Mouse (Mus musculus) heart, postnatal 25 days (tissue): ENCODE measurements around the gene Wars2. TPM values are rescaled to one million over a fixed set of nuclear protein-coding genes. Genes with fewer than 3 reads are reported as not detected.

Experiments used
- DNase-seq: peaks from one replicate; pipeline ENCODE4 v3.0.0; 2022; ENCODE audit warnings: low spot score
- intact Hi-C: fragments of 180-260 bp; cut with DNase I; formaldehyde crosslinking; loops from one replicate; pipeline ENCODE4 v1.15.1; 2025
- microRNA-seq: library from miRNA; unstranded; fragments of <30 nt; microRNA quantifications from one replicate; pipeline ENCODE4 v1.2.0, GENCODE M21; 2022
- total RNA-seq, 2 experiments: library from RNA; stranded (reverse); gene quantifications; 2 replicates each; pipeline ENCODE4 v1.2.3; 2021

The Wars2 gene
- total RNA-seq, 2 experiments from 2014 or later, result 6.8 to 8.0 TPM

- DNase-seq, result no peak
- intact Hi-C loops, result no loop called here
Observed at GRCm38 (mm10) chr3:99259741-99260270, 118.9 kb downstream of the Wars2 start.

GRCm38 (mm10) chr3:99260395-99260794 lies 119.5 kb downstream of the Wars2 start:
- intact Hi-C loops, result no loop called here
- DNase-seq, result no peak

DNA sequence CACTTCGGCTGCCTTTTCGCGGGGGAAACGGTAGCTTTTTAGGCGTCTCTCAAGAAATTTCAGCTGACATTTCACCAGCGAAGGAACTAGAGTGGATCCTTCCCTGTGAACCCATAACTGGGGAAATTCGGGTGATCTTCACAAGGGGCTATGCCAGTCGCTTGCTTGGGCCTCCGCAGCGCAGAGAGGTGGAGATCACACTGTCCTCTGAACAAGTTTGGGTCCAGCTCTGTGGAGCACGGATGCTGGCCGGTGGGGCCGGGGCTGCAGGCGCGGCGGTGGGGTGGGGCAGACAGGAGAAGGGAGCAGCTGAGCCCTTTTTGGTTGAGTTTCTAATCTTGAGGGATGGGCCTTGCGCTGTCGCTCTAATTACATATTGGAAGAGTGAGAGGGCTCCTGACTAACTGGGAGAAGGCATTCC lies 120.5 kb downstream of the Wars2 start:
- no peak for DNase-seq
- intact Hi-C loops, result no loop called here

DNA sequence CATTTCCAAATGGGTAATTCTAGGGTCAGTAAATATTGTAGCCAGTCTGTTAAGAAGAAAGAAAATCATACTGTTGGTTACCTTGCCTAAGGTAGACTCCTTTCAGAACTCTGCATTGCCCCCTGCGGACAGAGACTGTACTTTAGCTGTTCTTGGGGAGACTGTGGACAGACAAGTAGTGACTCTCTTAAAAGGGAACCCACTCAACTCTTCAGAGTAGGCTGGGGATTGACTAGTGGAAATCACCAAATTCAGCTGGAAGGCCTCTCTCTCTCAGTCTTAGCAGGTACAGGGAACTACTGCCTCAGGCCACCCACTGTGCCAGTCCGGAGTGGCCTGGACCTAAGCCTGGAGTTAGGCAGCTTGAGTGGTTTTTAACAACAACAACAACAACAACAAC lies 121.1 kb downstream of the Wars2 start:
- intact Hi-C loops, result no loop called here
- no peak for DNase-seq

- no peak for DNase-seq
- intact Hi-C loops, result no loop called here
Observed at GRCm38 (mm10) chr3:99263471-99263903, 122.6 kb downstream of the Wars2 start.

GRCm38 (mm10) chr3:99264695-99265094 lies 123.8 kb downstream of the Wars2 start:
- no peak for DNase-seq
- intact Hi-C loops, result no loop called here

DNA sequence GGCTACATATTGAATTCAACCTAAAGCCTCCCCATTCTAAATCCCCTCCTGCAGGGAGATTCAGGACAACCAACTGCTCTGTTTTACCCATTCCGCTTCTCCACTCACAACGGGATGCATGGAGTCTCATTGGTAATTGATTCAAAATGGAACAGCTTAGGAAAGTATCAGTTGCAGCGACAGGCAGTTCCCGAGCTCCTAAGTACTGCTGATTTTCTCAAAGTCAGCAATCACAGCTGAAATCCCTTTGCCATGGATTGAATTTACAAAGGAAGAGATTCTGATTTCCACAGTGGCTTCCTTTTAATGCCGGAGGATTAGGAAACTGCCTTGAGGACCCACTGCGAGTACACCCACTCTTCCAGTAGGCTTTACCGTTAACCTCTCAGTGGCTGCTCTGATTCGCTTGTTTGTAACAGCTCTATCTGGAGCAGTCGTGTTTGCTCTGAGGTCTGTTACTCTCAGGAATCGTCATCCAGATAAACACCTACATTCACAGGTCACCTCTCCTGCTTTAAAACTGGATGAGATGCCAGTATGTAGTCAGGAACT lies 126.0 kb downstream of the Wars2 start:
- DNase-seq, result no peak
- intact Hi-C loops, result no loop called here

DNA sequence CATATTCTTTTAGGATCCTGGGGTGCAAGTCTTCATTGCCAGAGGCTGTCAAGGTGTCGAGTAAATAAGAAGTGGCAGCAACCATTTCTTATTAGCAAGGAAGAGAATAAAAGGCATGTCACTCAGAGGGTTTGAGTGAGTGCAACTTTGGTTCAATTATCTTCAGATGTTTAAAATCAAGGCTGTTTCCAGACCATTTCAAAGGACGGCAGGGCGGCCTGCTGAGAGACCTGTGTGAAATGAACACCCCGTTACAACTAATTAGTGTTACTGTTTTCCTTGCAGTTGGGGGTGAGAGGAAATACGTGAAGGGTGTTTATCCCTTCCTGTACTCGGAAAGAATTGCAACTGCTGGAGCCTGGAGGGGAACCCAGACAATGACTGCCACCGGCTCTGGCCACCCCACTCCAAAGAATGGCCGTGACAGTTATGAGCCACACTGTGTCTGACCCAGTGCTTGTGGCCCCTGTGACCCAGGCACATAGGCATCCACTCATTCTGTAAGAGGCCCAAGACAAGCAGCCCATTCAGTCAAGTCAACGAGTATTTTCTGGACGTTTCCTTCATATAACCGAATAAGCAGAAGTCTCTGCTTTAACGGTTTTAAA lies 137.2 kb downstream of the Wars2 start:
- DNase-seq, result no peak
- intact Hi-C loops, result no loop called here

GRCm38 (mm10) chr3:99279718-99280117 lies 138.8 kb downstream of the Wars2 start:
- intact Hi-C loops, result no loop called here

DNA sequence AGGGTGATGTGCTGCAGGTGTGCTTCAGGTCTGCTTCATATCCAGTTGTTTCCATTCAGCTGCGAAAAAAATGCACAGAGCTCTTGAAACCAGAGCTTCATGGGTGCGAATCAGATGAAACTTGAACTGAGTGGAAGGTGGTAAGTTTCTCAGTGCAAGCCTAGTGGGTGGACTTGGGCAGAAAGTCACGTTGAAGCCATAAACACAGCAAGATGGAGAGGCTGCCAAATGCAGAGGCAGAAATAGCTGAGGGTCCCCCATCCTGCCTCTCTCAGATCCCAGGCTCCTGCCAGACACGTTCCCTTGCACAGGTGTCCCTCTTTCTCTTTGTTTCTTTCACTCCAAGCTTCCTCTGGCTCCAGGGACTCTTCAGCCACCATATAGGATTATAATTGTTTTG lies 140.6 kb downstream of the Wars2 start:
- DNase-seq, result no peak
- intact Hi-C loops, result no loop called here

More at GRCm38 (mm10) chr3:99279718-99280117, 138.8 kb downstream of the Wars2 start:
- DNase-seq, result no peak

GRCm38 (mm10) chr3:99288302-99288701 lies 147.4 kb downstream of the Wars2 start:
- DNase-seq, result no peak
- intact Hi-C loops, result no loop called here

Small RNA genes within 50 kb of the gene (microRNA-seq; reads per million reads assigned to microRNA genes)
- not detected for gene Mir6481

Other genes starting within 250 kb of the Wars2 start
- not detected for gene Hao2, start 247.8 kb upstream of the Wars2 start, total RNA-seq
- under 1 TPM; 0.11 to 0.47 TPM for gene Tbx15, start 99.3 kb downstream of the Wars2 start, total RNA-seq